Mouse (Mus musculus): ENCODE data around the gene Zfp260. TPM values are rescaled to one million over a fixed set of nuclear protein-coding genes. Genes with fewer than 3 reads are reported as not detected.

The Zfp260 gene
- polyA plus RNA-seq, 1 experiment from 2014 or later: 113 TPM

- WGBS: 18% methylated on average over 8 of the region's 8 CpGs
- H3K9me3 ChIP-seq (replicated peaks): peaks cover 35% of the 10 kb centered on the region
- peak overlapping the region; percentile 67 for H3K4me3 ChIP-seq
- peak overlapping the region; percentile 90 for H3K27ac ChIP-seq (replicated peaks)
- H3K36me3 ChIP-seq: peaks cover 62% of the 10 kb centered on the region
- no peaks in the 10 kb centered on the region for H3K27me3 ChIP-seq (ENCODE audit: low read depth, poor library complexity, severe bottlenecking)
- no peaks in the 10 kb centered on the region for H3K4me1 ChIP-seq
- no peak for DNase-seq (ENCODE audit: low spot score)
Observed at GRCm38 (mm10) chr7:30143170-30143554, 48.6 kb downstream of the Zfp260 start.

DNA sequence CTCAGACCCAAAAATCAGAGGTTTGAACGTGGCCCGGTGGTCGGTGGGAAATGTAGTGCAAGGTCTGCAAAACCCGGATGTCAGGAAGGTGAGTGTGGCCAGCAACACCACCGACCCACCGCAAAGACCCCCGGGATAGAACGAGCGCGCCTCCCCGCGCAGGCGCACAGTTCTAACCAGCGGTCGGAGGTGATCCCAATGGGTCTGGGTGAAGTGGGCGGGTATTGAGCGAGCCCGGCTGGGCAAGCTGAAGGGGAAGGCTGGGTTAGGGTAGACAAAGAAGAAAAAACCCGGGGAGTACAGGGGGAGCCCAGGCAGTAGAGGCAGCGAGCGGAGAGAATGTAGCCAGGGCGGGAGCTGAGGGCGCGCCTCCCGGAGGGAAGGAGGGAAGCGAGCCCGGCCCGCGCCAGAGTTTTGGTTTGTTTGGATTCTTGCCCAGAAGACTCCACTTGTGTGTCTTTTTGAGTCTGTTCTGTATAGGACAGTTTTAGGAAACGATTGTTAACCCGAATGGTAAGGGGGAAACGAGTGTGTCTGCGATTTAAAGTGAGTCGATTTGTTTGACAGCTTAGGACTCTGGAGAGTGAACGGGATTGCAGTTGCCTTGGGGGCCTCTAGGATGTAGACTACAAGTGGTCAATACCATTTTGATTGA lies 49.1 kb downstream of the Zfp260 start:
- peak; percentile 91 for DNase-seq (ENCODE audit: low spot score)
- peak overlapping the region; percentile 90 for H3K27ac ChIP-seq (replicated peaks)
- H3K4me3 ChIP-seq: peak overlapping the region; percentile 67
- H3K27me3 ChIP-seq (ENCODE audit: low read depth, poor library complexity, severe bottlenecking): no peaks in the 10 kb centered on the region
- H3K4me1 ChIP-seq: no peaks in the 10 kb centered on the region
- H3K36me3 ChIP-seq: peaks cover 62% of the 10 kb centered on the region
- H3K9me3 ChIP-seq (replicated peaks): peaks cover 40% of the 10 kb centered on the region
- 3% methylated on average over 35 of the region's 35 CpGs for WGBS

GRCm38 (mm10) chr7:30147011-30147410 lies 52.4 kb downstream of the Zfp260 start:
- 94% methylated on average over 5 of the region's 5 CpGs for WGBS
- no peak overlapping the region for H3K27ac ChIP-seq (replicated peaks)
- no peaks in the 10 kb centered on the region for H3K27me3 ChIP-seq (ENCODE audit: low read depth, poor library complexity, severe bottlenecking)
- peaks cover 73% of the 10 kb centered on the region for H3K9me3 ChIP-seq (replicated peaks)
- no peak for DNase-seq (ENCODE audit: low spot score)
- H3K36me3 ChIP-seq: peaks cover 71% of the 10 kb centered on the region
- H3K4me1 ChIP-seq: no peaks in the 10 kb centered on the region
- H3K4me3 ChIP-seq: no peak overlapping the region

- 97% methylated on average over 1 of the region's 1 CpGs for WGBS
- H3K27me3 ChIP-seq (ENCODE audit: low read depth, poor library complexity, severe bottlenecking): no peaks in the 10 kb centered on the region
- H3K4me3 ChIP-seq: no peak overlapping the region
- H3K36me3 ChIP-seq: peaks cover 97% of the 10 kb centered on the region
- H3K4me1 ChIP-seq: no peaks in the 10 kb centered on the region
- H3K9me3 ChIP-seq (replicated peaks): peaks cover 100% of the 10 kb centered on the region
- DNase-seq (ENCODE audit: low spot score): no peak
- H3K27ac ChIP-seq (replicated peaks): no peak overlapping the region
Observed at GRCm38 (mm10) chr7:30154040-30154439, 59.5 kb downstream of the Zfp260 start.

- Histone ChIP-seq H3K36me3 (peaks cover 97% of the 10 kb centered on the region), H3K27ac (replicated peaks) (no peak overlapping the region), H3K9me3 (replicated peaks) (peaks cover 100% of the 10 kb centered on the region), H3K4me1 (no peaks in the 10 kb centered on the region), H3K27me3 (ENCODE audit: low read depth, poor library complexity, severe bottlenecking) (no peaks in the 10 kb centered on the region), H3K4me3 (no peak overlapping the region)
- WGBS: 94% methylated on average over 3 of the region's 3 CpGs
- DNase-seq (ENCODE audit: low spot score): no peak
Observed at GRCm38 (mm10) chr7:30155507-30155906, 60.9 kb downstream of the Zfp260 start.

Small RNA genes within 50 kb of the gene (microRNA-seq; reads per million reads assigned to microRNA genes)
- gene Gm23368: not detected

Other genes with a start within 250 kb of the Zfp260 start
- 9.7 and 10.3 TPM in 2 replicates for gene Zfp940, start 241.1 kb upstream of the Zfp260 start, polyA plus RNA-seq (2016; fragmentation: Nextera tagmentation; extraction: Ambion mirVana)
- gene Zfp420, start 234.8 kb upstream of the Zfp260 start, polyA plus RNA-seq (2016; fragmentation: Nextera tagmentation; extraction: Ambion mirVana): 8.8 and 9.3 TPM in 2 replicates
- gene Zfp27, start 188.2 kb upstream of the Zfp260 start, polyA plus RNA-seq (2016; fragmentation: Nextera tagmentation; extraction: Ambion mirVana): 10.6 and 12.8 TPM in 2 replicates
- gene Zfp383, start 186.6 kb upstream of the Zfp260 start, polyA plus RNA-seq (2016; fragmentation: Nextera tagmentation; extraction: Ambion mirVana): 5.4 and 7.3 TPM in 2 replicates
- gene Zfp74, start 140.7 kb upstream of the Zfp260 start, polyA plus RNA-seq (2016; fragmentation: Nextera tagmentation; extraction: Ambion mirVana): 12.7 and 15.8 TPM in 2 replicates
- 22.8 and 23.3 TPM in 2 replicates for gene Zfp568, start 110.8 kb upstream of the Zfp260 start, polyA plus RNA-seq (2016; fragmentation: Nextera tagmentation; extraction: Ambion mirVana)
- gene Zfp14, start 43.4 kb upstream of the Zfp260 start, polyA plus RNA-seq (2016; fragmentation: Nextera tagmentation; extraction: Ambion mirVana): 4.1 and 4.4 TPM in 2 replicates
- gene Zfp82, start 21.9 kb upstream of the Zfp260 start, polyA plus RNA-seq (2016; fragmentation: Nextera tagmentation; extraction: Ambion mirVana): 6.8 and 9.2 TPM in 2 replicates
- 1.3 and 2.2 TPM in 2 replicates for gene Gm26920, start 4.4 kb upstream of the Zfp260 start, polyA plus RNA-seq (2016; fragmentation: Nextera tagmentation; extraction: Ambion mirVana)
- 14.3 and 18.5 TPM in 2 replicates for gene Zfp566, start 4.2 kb upstream of the Zfp260 start, polyA plus RNA-seq (2016; fragmentation: Nextera tagmentation; extraction: Ambion mirVana)
- 10.6 and 13.0 TPM in 2 replicates for gene Zfp382, start 27.2 kb downstream of the Zfp260 start, polyA plus RNA-seq (2016; fragmentation: Nextera tagmentation; extraction: Ambion mirVana)
- gene Zfp146, start 75.0 kb downstream of the Zfp260 start, polyA plus RNA-seq (2016; fragmentation: Nextera tagmentation; extraction: Ambion mirVana): 17.0 and 21.2 TPM in 2 replicates
- 4.1 and 7.2 TPM in 2 replicates for gene Cox7a1, start 89.4 kb downstream of the Zfp260 start, polyA plus RNA-seq (2016; fragmentation: Nextera tagmentation; extraction: Ambion mirVana)
- 52.1 and 55.5 TPM in 2 replicates for gene Capns1, start 104.0 kb downstream of the Zfp260 start, polyA plus RNA-seq (2016; fragmentation: Nextera tagmentation; extraction: Ambion mirVana)
- gene Polr2i, start 137.2 kb downstream of the Zfp260 start, polyA plus RNA-seq (2016; fragmentation: Nextera tagmentation; extraction: Ambion mirVana): 155 and 162 TPM in 2 replicates
- gene Tbcb, start 137.5 kb downstream of the Zfp260 start, polyA plus RNA-seq (2016; fragmentation: Nextera tagmentation; extraction: Ambion mirVana): 274 and 283 TPM in 2 replicates
- gene Ovol3, start 140.9 kb downstream of the Zfp260 start, polyA plus RNA-seq (2016; fragmentation: Nextera tagmentation; extraction: Ambion mirVana): not detected in 2 replicates
- 0.32 and 0.55 TPM in 2 replicates for gene Thap8, start 185.3 kb downstream of the Zfp260 start, polyA plus RNA-seq (2016; fragmentation: Nextera tagmentation; extraction: Ambion mirVana)
- gene Wdr62, start 185.6 kb downstream of the Zfp260 start, polyA plus RNA-seq (2016; fragmentation: Nextera tagmentation; extraction: Ambion mirVana): 18.0 and 21.6 TPM in 2 replicates
- gene Clip3, start 197.0 kb downstream of the Zfp260 start, polyA plus RNA-seq (2016; fragmentation: Nextera tagmentation; extraction: Ambion mirVana): 54.9 and 76.3 TPM in 2 replicates
- 95.4 and 96.9 TPM in 2 replicates for gene Alkbh6, start 213.9 kb downstream of the Zfp260 start, polyA plus RNA-seq (2016; fragmentation: Nextera tagmentation; extraction: Ambion mirVana)
- gene Syne4, start 220.0 kb downstream of the Zfp260 start, polyA plus RNA-seq (2016; fragmentation: Nextera tagmentation; extraction: Ambion mirVana): 13.7 and 14.8 TPM in 2 replicates
- 2.6 and 4.6 TPM in 2 replicates for gene E130208F15Rik, start 227.0 kb downstream of the Zfp260 start, polyA plus RNA-seq (2016; fragmentation: Nextera tagmentation; extraction: Ambion mirVana)
- gene Sdhaf1, start 229.1 kb downstream of the Zfp260 start, polyA plus RNA-seq (2016; fragmentation: Nextera tagmentation; extraction: Ambion mirVana): 19.3 and 22.5 TPM in 2 replicates